Mouse (Mus musculus): ENCODE measurements at regions not wholly inside any gene's neighbourhood (a gene's known extent, or its start where the extent isn't known, plus 50 kb on each side); places are given as distances from the start of the nearest gene placed in this dataset.

- DNase-seq (ENCODE audit: low spot score) = no peak
Observed at GRCm38 (mm10) chr6:54754810-54755209, 61.9 kb upstream of the Znrf2 start.

- DNase-seq (ENCODE audit: low spot score) = no peak
Observed at GRCm38 (mm10) chr6:54757511-54757911, 59.2 kb upstream of the Znrf2 start.

GRCm38 (mm10) chr6:54758112-54758511, 58.6 kb upstream of the Znrf2 start:
- DNase-seq (ENCODE audit: low spot score) = peak; percentile 34

GRCm38 (mm10) chr6:54759263-54759662, 57.5 kb upstream of the Znrf2 start:
- no peak for DNase-seq (ENCODE audit: low spot score)

GRCm38 (mm10) chr6:54759942-54760498, 56.7 kb upstream of the Znrf2 start:
- peak; percentile 20 for DNase-seq (ENCODE audit: low spot score)

GRCm38 (mm10) chr6:54760541-54760940, 56.2 kb upstream of the Znrf2 start:
- DNase-seq (ENCODE audit: low spot score) = no peak

GRCm38 (mm10) chr6:54762021-54762420, 54.7 kb upstream of the Znrf2 start:
- DNase-seq (ENCODE audit: low spot score) = no peak

- no peak for DNase-seq (ENCODE audit: low spot score)
Observed at GRCm38 (mm10) chr6:54762499-54762898, 54.2 kb upstream of the Znrf2 start.

GRCm38 (mm10) chr6:54763669-54764068, 53.0 kb upstream of the Znrf2 start:
- DNase-seq (ENCODE audit: low spot score) = no peak

- no peak for DNase-seq (ENCODE audit: low spot score)
Observed at GRCm38 (mm10) chr6:54765715-54766114, 51.0 kb upstream of the Znrf2 start.

GRCm38 (mm10) chr6:54766485-54767112, 50.1 kb upstream of the Znrf2 start:
- DNase-seq (ENCODE audit: low spot score) = no peak

All from embryo, embryonic 10.5 days (tissue).